Mouse (Mus musculus) A20 (cell line): Measurements from ENCODE around the gene Catspere2.
"Not testable (repeated sequence)": the region's sequence is repeated elsewhere in the genome, so short reads cannot be mapped to it uniquely, and the experiment has no call there.

Experiments
- DNase-seq: peaks from one replicate; pipeline ENCODE4 v3.0.0-alpha.2; 2011; ENCODE audit warnings: low read depth, low spot score

Catspere2 gene

GRCm38 (mm10) chr1:177983024-177983450, at the start of gene Catspere2:
Gene Catspere2 (plus strand): TSS chr1:177983423.
- peak; percentile 92 for DNase-seq

DNA sequence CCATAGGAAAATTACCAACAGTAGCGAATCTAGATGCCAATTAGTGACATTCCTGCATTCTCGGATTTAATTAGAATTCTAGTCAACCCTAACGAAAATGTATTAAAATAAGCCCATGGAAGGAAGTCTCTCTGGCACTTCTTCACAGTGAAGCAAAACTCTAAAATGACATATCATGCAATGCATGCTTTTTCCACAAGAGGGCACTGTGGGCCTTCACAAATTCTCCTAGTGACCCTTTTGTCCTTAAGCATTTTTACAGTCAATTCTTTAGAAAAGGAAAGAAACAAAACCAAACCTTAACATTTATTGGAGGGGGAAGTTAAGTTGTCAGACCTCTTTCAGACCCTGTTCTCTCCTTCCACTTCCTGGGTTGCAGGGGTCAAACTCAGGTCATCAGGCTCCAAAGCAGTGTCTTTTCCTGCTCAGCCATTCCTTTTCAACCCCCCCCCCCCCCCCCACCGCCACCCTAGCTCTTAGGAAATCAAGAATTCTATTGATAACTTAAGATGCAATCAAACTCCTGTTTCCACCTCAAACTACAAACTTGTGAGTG, 42.7 kb upstream of the Catspere2 start:
- peak; percentile 38 for DNase-seq

DNA sequence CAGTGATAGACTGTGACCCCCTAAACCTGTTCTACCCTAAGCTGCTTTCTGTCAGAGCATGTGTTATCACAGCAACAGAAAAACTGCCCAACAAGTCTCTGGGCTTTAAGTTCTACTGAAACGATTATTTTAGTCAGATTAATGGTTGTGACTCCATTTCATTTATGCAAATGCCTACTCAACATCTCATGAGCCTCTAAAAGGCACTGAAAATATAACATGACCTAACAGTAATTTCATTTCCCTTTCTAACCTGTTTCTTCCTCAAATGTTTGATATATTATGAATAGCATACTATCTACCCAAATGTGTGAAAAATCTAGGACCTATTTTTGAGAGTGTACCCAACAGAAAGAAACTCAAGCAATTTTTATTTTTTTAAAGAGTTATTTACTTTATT, 1.9 kb upstream of the Catspere2 start:
- peak; percentile 51 for DNase-seq

DNA sequence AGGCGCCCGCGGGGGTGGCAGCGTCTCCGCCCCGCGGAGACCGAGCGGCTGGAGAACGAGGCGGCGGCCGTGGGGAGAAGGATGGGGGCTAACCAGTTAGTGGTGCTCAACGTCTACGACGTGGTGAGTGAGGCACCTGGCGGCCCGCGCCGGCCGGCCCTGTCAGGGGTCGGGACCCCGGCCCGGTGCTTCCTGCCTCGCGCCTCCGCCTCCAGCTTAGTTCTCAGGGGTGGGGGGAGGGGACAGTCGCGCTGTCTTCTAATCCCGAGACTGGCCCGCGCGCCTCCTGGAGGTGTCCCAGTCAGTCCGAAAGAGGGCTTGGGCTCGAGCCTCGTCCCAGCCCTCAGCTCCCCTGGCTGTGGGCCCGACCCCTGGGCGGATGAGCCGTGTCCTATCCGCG, 359 bp downstream of the Catspere2 start:
- DNase-seq: not testable (repeated sequence)

DNA sequence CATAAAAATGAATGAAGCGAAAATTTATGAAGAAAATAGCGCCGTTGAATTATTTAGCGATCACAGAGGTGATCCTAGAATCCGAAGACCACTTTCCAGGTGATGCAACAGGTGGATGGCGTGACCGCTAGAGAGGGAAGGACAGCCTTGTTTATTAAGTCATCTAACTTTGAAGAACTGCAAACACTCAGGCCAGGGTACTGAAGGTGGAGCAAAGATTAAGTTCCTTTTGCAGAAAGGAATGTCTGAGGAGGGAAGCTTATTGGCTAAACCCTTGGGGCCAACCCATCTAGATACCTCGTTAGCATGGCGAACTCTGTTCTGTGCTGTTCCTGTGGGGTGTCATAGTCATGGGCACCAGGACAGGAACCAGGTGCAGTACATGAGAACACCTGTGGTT, 983 bp downstream of the Catspere2 start:
- DNase-seq: peak; percentile 41

DNA sequence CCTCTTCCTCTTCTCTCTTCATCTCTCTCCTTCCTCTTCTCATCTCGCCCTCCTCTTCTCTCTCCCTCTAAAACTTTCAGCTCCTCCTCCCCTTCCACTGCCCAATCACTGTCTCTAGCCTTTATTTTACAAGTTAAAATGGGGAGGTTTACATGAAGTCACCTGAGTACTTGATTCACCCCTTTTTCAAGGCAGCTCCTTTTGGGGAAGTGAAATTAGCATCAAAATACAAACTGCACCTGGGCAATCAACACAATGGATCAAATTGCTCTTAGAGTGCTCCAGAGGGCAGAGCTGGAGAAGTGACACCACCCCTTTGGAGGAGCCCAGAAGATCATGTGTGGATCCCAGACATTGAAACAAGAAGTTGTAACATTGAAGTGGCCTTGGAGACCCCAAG, 4.3 kb downstream of the Catspere2 start:
- DNase-seq: peak; percentile 80

DNA sequence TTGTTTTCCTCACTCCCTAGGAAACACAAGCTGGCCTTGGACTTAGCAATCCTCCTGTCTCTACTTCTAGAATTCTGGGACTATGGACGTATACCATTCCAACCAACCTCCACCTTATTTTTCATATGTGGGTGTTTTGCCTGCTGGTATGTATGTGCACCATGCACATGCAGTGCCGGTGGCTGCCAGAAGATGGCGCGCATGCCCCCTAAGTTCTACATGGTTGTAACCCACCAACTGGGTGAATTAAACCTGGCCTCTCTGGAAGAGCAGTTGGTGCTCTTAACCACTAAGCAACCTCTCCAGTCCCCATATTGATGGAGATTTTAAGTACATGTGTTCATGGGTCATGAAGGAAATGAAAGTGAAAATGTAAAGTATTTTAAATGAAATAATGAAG, 89.6 kb downstream of the Catspere2 start:
- peak; percentile 53 for DNase-seq

- not testable (repeated sequence) for DNase-seq
These were observed 114.6 kb downstream of the Catspere2 start for GRCm38 (mm10) chr1:178097865-178098264.

GRCm38 (mm10) chr1:178108514-178108913, 125.3 kb downstream of the Catspere2 start:
- DNase-seq: not testable (repeated sequence)

DNA sequence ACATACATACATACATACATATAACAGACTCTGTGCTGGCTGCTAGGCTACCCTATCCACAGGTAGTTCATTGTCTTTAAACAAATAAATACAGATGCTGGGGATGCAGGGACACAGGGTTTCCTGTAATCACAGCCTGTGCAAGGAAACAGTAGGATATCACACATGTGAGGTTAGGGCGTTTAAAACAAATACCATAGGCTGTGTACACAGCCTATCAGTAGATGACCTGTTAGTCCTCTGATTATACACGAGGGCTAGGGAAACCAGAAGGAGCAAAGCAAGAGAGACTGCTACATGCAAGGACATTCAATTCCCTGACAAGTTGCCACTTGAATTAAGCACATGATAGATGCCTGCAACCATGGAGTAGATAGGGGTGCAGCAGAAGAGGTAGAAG, 139.0 kb downstream of the Catspere2 start:
- not testable (repeated sequence) for DNase-seq

- DNase-seq: no peak
These were observed 151.1 kb downstream of the Catspere2 start for GRCm38 (mm10) chr1:178134288-178134687.

DNA sequence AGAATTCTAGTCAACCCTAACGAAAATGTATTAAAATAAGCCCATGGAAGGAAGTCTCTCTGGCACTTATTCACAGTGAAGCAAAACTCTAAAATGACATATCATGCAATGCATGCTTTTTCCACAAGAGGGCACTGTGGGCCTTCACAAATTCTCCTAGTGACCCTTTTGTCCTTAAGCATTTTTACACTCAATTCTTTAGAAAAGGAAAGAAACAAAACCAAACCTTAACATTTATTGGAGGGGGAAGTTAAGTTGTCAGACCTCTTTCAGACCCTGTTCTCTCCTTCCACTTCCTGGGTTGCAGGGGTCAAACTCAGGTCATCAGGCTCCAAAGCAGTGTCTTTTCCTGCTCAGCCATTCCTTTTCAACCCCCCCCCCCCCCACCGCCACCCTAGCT, 163.3 kb downstream of the Catspere2 start:
- DNase-seq: peak; percentile 46

- not testable (repeated sequence) for DNase-seq
These were observed 163.7 kb downstream of the Catspere2 start for GRCm38 (mm10) chr1:178146915-178147314.

GRCm38 (mm10) chr1:178182251-178182650, 199.0 kb downstream of the Catspere2 start:
- DNase-seq: no peak

- peak; percentile 62 for DNase-seq
These were observed 202.4 kb downstream of the Catspere2 start for GRCm38 (mm10) chr1:178185591-178185990.

GRCm38 (mm10) chr1:178187216-178187791, 204.1 kb downstream of the Catspere2 start, which contains the start of gene Desi2:
Gene Desi2 (plus strand): TSS chr1:178187417.
- peak; percentile 96 for DNase-seq

GRCm38 (mm10) chr1:178187810-178188209, 204.6 kb downstream of the Catspere2 start:
- DNase-seq: not testable (repeated sequence)

DNA sequence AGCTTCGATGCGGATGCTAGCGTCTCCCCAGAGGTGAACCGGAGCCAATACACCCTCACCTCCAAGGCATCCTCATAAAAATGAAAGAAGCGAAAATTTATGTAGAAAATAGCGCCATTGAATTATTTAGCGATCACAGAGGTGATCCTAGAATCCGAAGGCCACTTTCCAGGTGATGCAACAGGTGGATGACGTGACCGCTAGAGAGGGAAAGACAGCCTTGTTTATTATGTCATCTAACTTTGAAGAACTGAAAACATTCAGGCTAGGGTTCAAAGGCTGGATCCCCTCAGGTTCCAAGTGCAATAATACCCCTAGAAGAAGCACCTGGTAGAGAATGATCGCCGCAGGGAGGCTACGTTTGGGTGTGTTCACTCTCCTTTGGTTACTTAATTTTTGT, 205.2 kb downstream of the Catspere2 start:
- DNase-seq: peak; percentile 71

DNA sequence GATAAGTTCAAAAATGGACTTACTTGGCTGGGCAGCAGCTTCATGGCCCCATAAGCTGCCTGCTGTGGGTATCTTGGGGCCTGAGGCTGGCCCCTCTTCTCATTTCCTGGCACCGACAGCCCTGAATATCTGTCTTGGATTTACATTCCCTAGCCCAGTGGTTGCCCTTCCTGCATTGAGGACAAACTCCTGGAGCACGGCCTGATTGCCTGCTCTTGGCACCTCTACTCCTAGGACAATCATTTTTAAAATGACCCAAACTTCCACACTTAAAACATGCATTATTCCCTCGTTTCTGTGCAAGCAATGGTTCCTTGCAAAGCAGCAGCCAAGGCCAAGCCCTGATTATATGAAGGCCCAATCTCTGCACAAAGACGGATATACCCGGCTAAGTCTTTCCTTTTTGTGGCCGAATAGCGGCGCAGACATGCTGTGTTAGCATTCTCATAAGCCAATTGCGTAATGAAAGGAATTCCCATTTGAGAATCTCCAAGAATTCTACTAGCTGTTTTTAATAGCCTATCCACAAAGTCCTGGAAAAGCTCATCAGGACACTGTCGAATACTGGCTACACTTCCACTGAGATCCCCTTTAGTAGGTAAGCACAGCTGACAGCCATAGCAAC, 222.6 kb downstream of the Catspere2 start:
- DNase-seq: no peak

GRCm38 (mm10) chr1:178207856-178208255, 224.6 kb downstream of the Catspere2 start:
- not testable (repeated sequence) for DNase-seq

DNA sequence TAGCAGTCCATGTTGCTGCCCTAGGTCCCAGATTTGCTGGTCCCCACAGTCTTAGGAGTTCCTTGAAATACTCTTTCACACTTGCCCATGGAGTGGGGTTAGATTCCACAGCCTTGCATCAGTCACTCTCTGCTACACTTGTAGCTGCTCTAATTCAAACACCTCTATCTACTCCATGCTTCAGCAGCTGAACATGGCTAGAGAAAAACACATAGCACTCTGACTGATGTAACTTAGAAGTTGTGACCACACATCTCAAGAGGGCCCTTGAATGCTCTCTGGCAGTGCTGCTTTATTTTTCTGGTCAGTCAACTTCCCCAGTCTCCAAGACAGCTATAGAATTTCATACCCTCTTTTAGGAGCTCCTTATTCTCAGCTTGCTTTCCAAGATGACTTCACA, 226.7 kb downstream of the Catspere2 start:
- no peak for DNase-seq

DNA sequence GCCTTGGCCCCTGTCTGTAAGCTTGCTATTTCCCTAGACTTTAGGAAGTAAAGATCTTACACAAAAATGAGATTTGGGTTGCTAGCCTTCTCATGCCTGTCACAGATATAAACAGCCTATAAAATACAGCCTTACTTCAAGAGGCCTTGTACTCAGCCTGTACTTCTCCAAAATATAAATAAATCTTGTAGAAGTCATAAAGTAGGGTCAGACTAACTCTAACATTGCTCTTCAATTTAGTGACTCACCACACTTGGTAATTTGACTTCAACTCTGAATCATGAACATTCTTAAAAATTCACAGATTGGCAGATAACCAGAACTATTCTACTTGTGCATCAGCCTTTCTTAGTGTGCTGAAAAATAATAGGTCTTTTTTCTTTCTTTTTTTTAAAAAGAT, 233.9 kb downstream of the Catspere2 start:
- no peak for DNase-seq

DNA sequence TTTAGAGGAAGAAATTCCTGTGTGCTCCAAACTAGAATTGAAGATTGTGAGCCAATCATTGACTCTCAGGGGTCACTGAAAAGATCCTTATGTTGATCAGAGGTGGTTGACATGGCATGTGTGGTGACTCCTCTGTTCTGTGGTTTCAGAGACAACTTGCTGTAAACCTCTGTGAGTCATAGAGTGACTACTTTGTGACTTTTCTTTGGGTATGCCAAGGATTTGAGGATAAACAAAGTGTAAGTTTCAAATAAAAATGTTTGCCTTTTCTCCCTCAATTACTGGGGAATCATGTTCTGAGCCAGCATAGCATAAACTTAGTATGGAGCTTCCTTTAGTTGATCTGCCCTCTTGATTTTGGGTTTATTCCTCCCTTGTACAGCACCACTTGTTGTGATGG, 235.1 kb downstream of the Catspere2 start:
- DNase-seq: no peak
